Mouse (Mus musculus): ENCODE measurements around the gene Mns1. TPM values are rescaled to one million over a fixed set of nuclear protein-coding genes. Genes with fewer than 3 reads are reported as not detected.

Mns1 gene
- polyA plus RNA-seq, 1 experiment from 2014 or later = 37.4 TPM

- Histone ChIP-seq H3K9me3 (ENCODE audit: control insufficient read depth, low read length) (no peaks in the 10 kb centered on the region; the same call in 1 of the 2 replicates), H3K27ac (ENCODE audit: low read depth, low read length) (no peak overlapping the region), H3K4me2 (replicated peaks; ENCODE audit: low read depth, low read length) (no peak overlapping the region), H3K4me1 (ENCODE audit: control insufficient read depth, insufficient read depth, low read length) (peaks cover 14% of the 10 kb centered on the region), H3K9ac (ENCODE audit: low read depth, low read length) (no peak overlapping the region), H3K36me3 (ENCODE audit: control insufficient read depth, insufficient read depth, low read length) (no peaks in the 10 kb centered on the region), H3K27me3 (ENCODE audit: control insufficient read depth, insufficient read depth, low read length) (no peaks in the 10 kb centered on the region), H3K4me3 (ENCODE audit: low read length) (no peak overlapping the region)
- WGBS = 81% methylated on average over 3 of the region's 3 CpGs
- ATAC-seq (ENCODE audit: low FRiP score, low TSS enrichment) = no peak
Observed at GRCm38 (mm10) chr9:72420490-72420889, 17.3 kb upstream of the Mns1 start.

GRCm38 (mm10) chr9:72422284-72422683 is 15.5 kb upstream of the Mns1 start:
- Histone ChIP-seq H3K27me3 (ENCODE audit: control insufficient read depth, insufficient read depth, low read length) (no peaks in the 10 kb centered on the region; the same call in 1 of the 2 replicates), H3K27ac (ENCODE audit: low read depth, low read length) (no peak overlapping the region), H3K9me3 (ENCODE audit: control insufficient read depth, low read length) (no peaks in the 10 kb centered on the region; the same call in 1 of the 2 replicates), H3K4me1 (ENCODE audit: control insufficient read depth, insufficient read depth, low read length) (peaks cover 14% of the 10 kb centered on the region), H3K4me3 (ENCODE audit: low read length) (no peak overlapping the region), H3K4me2 (replicated peaks; ENCODE audit: low read depth, low read length) (no peak overlapping the region), H3K9ac (ENCODE audit: low read depth, low read length) (no peak overlapping the region), H3K36me3 (ENCODE audit: control insufficient read depth, insufficient read depth, low read length) (no peaks in the 10 kb centered on the region)
- no peak for ATAC-seq (ENCODE audit: low FRiP score, low TSS enrichment)
- 59% methylated on average over 11 of the region's 11 CpGs for WGBS

GRCm38 (mm10) chr9:72422753-72423152 is 15.1 kb upstream of the Mns1 start:
- Histone ChIP-seq H3K4me2 (replicated peaks; ENCODE audit: low read depth, low read length) (no peak overlapping the region), H3K4me1 (ENCODE audit: control insufficient read depth, insufficient read depth, low read length) (peaks cover 14% of the 10 kb centered on the region), H3K9ac (ENCODE audit: low read depth, low read length) (no peak overlapping the region), H3K36me3 (ENCODE audit: control insufficient read depth, insufficient read depth, low read length) (no peaks in the 10 kb centered on the region), H3K27me3 (ENCODE audit: control insufficient read depth, insufficient read depth, low read length) (no peaks in the 10 kb centered on the region; the same call in 1 of the 2 replicates), H3K27ac (ENCODE audit: low read depth, low read length) (no peak overlapping the region), H3K4me3 (ENCODE audit: low read length) (no peak overlapping the region), H3K9me3 (ENCODE audit: control insufficient read depth, low read length) (no peaks in the 10 kb centered on the region; the same call in 1 of the 2 replicates)
- WGBS = 87% methylated on average over 2 of the region's 2 CpGs
- ATAC-seq (ENCODE audit: low FRiP score, low TSS enrichment) = no peak

GRCm38 (mm10) chr9:72425300-72425850 is 12.4 kb upstream of the Mns1 start:
- H3K27me3 ChIP-seq (ENCODE audit: control insufficient read depth, insufficient read depth, low read length) = no peaks in the 10 kb centered on the region; the same call in 1 of the 2 replicates
- no peak overlapping the region for H3K4me3 ChIP-seq (ENCODE audit: low read length)
- H3K36me3 ChIP-seq (ENCODE audit: control insufficient read depth, insufficient read depth, low read length) = no peaks in the 10 kb centered on the region
- peaks cover 14% of the 10 kb centered on the region for H3K4me1 ChIP-seq (ENCODE audit: control insufficient read depth, insufficient read depth, low read length)
- H3K9ac ChIP-seq (ENCODE audit: low read depth, low read length) = no peak overlapping the region
- no peak for ATAC-seq (ENCODE audit: low FRiP score, low TSS enrichment)
- no peak overlapping the region for H3K27ac ChIP-seq (ENCODE audit: low read depth, low read length)
- 80% methylated on average over 11 of the region's 11 CpGs for WGBS
- H3K9me3 ChIP-seq (ENCODE audit: control insufficient read depth, low read length) = no peaks in the 10 kb centered on the region; the same call in 1 of the 2 replicates
- H3K4me2 ChIP-seq (replicated peaks; ENCODE audit: low read depth, low read length) = no peak overlapping the region

GRCm38 (mm10) chr9:72427861-72428260 is 9.9 kb upstream of the Mns1 start:
- Histone ChIP-seq H3K4me1 (ENCODE audit: control insufficient read depth, insufficient read depth, low read length) (no peaks in the 10 kb centered on the region), H3K36me3 (ENCODE audit: control insufficient read depth, insufficient read depth, low read length) (no peaks in the 10 kb centered on the region), H3K27ac (ENCODE audit: low read depth, low read length) (no peak overlapping the region), H3K27me3 (ENCODE audit: control insufficient read depth, insufficient read depth, low read length) (no peaks in the 10 kb centered on the region; the same call in 1 of the 2 replicates), H3K9ac (ENCODE audit: low read depth, low read length) (no peak overlapping the region), H3K4me2 (replicated peaks; ENCODE audit: low read depth, low read length) (no peak overlapping the region), H3K9me3 (ENCODE audit: control insufficient read depth, low read length) (no peaks in the 10 kb centered on the region; the same call in 1 of the 2 replicates), H3K4me3 (ENCODE audit: low read length) (no peak overlapping the region)
- ATAC-seq (ENCODE audit: low FRiP score, low TSS enrichment) = no peak
- WGBS = 58% methylated on average over 4 of the region's 4 CpGs

- Histone ChIP-seq H3K4me1 (ENCODE audit: control insufficient read depth, insufficient read depth, low read length) (no peaks in the 10 kb centered on the region), H3K9ac (ENCODE audit: low read depth, low read length) (no peak overlapping the region), H3K27me3 (ENCODE audit: control insufficient read depth, insufficient read depth, low read length) (no peaks in the 10 kb centered on the region), H3K4me3 (ENCODE audit: low read length) (no peak overlapping the region), H3K4me2 (replicated peaks; ENCODE audit: low read depth, low read length) (no peak overlapping the region), H3K27ac (ENCODE audit: low read depth, low read length) (no peak overlapping the region), H3K36me3 (ENCODE audit: control insufficient read depth, insufficient read depth, low read length) (no peaks in the 10 kb centered on the region), H3K9me3 (ENCODE audit: control insufficient read depth, low read length) (no peaks in the 10 kb centered on the region)
- no peak for ATAC-seq (ENCODE audit: low FRiP score, low TSS enrichment)
- WGBS = 76% methylated on average over 9 of the region's 9 CpGs
Observed at GRCm38 (mm10) chr9:72434876-72435275, 2.9 kb upstream of the Mns1 start.

- no peak for ATAC-seq (ENCODE audit: low FRiP score, low TSS enrichment)
- Histone ChIP-seq H3K9ac (ENCODE audit: low read depth, low read length) (peak overlapping the region; percentile 69), H3K27ac (ENCODE audit: low read depth, low read length) (no peak overlapping the region)
Observed at GRCm38 (mm10) chr9:72438749-72439148, 938 bp downstream of the Mns1 start.

GRCm38 (mm10) chr9:72440358-72440757 is 2.5 kb downstream of the Mns1 start:
- no peak overlapping the region for H3K4me2 ChIP-seq (replicated peaks; ENCODE audit: low read depth, low read length)
- no peaks in the 10 kb centered on the region for H3K27me3 ChIP-seq (ENCODE audit: control insufficient read depth, insufficient read depth, low read length)
- peaks cover 3% of the 10 kb centered on the region; the same call in 1 of the 2 replicates for H3K36me3 ChIP-seq (ENCODE audit: control insufficient read depth, insufficient read depth, low read length)
- no peak overlapping the region for H3K27ac ChIP-seq (ENCODE audit: low read depth, low read length)
- H3K9me3 ChIP-seq (ENCODE audit: control insufficient read depth, low read length) = no peaks in the 10 kb centered on the region
- no peaks in the 10 kb centered on the region for H3K4me1 ChIP-seq (ENCODE audit: control insufficient read depth, insufficient read depth, low read length)
- no peak overlapping the region for H3K9ac ChIP-seq (ENCODE audit: low read depth, low read length)
- no peak overlapping the region for H3K4me3 ChIP-seq (ENCODE audit: low read length)
- no peak for ATAC-seq (ENCODE audit: low FRiP score, low TSS enrichment)
- WGBS = 96% methylated on average over 4 of the region's 4 CpGs

More at GRCm38 (mm10) chr9:72438749-72439148, 938 bp downstream of the Mns1 start:
- Histone ChIP-seq H3K9me3 (ENCODE audit: control insufficient read depth, low read length) (no peaks in the 10 kb centered on the region), H3K4me1 (ENCODE audit: control insufficient read depth, insufficient read depth, low read length) (no peaks in the 10 kb centered on the region), H3K27me3 (ENCODE audit: control insufficient read depth, insufficient read depth, low read length) (no peaks in the 10 kb centered on the region), H3K36me3 (ENCODE audit: control insufficient read depth, insufficient read depth, low read length) (no peaks in the 10 kb centered on the region), H3K4me3 (ENCODE audit: low read length) (peak overlapping the region; percentile 66), H3K4me2 (replicated peaks; ENCODE audit: low read depth, low read length) (peak overlapping the region; percentile 90)
- 1% methylated on average over 9 of the region's 9 CpGs for WGBS

GRCm38 (mm10) chr9:72440948-72441926 is 3.4 kb downstream of the Mns1 start:
- H3K27me3 ChIP-seq (ENCODE audit: control insufficient read depth, insufficient read depth, low read length) = no peaks in the 10 kb centered on the region
- no peak overlapping the region for H3K9ac ChIP-seq (ENCODE audit: low read depth, low read length)
- no peaks in the 10 kb centered on the region for H3K9me3 ChIP-seq (ENCODE audit: control insufficient read depth, low read length)
- peaks cover 4% of the 10 kb centered on the region; the same call in 1 of the 2 replicates for H3K36me3 ChIP-seq (ENCODE audit: control insufficient read depth, insufficient read depth, low read length)
- H3K4me3 ChIP-seq (ENCODE audit: low read length) = no peak overlapping the region
- no peak overlapping the region for H3K4me2 ChIP-seq (replicated peaks; ENCODE audit: low read depth, low read length)
- no peaks in the 10 kb centered on the region for H3K4me1 ChIP-seq (ENCODE audit: control insufficient read depth, insufficient read depth, low read length)
- ATAC-seq (ENCODE audit: low FRiP score, low TSS enrichment) = no peak
- WGBS = 82% methylated on average over 8 of the region's 8 CpGs
- no peak overlapping the region for H3K27ac ChIP-seq (ENCODE audit: low read depth, low read length)

Data from kidney, embryonic 14.5 days (tissue).